Mouse (Mus musculus) forebrain, embryonic 14.5 days (tissue): ENCODE results near the gene Ppme1. TPM values are rescaled to one million over a fixed set of nuclear protein-coding genes. Genes with fewer than 3 reads are reported as not detected.
A peak's percentile ranks its signal among the peaks of the same experiment; 100 is the strongest.

ENCODE experiments used
- ATAC-seq: fragments of 200-750 bp; cut with Nextera tagmentation; 2 replicates; pipeline ENCODE4 v1.8.0; 2017; ENCODE audit warnings: mild to moderate bottlenecking, moderate library complexity
- DNase-seq: peaks from one replicate; pipeline ENCODE4 v3.0.0-alpha.2; 2015; ENCODE audit warnings: low spot score
- H3K27ac ChIP-seq: fragments of 300-500 bp; sonication (generic); 2 replicates; pipeline ENCODE4 v1.5.1; 2014; ENCODE audit warnings: low read depth, mild to moderate bottlenecking, control low read depth, low read length, moderate library complexity
- H3K27me3 ChIP-seq: fragments of 300-500 bp; sonication (generic); replicated peaks from 2 replicates; pipeline ENCODE4 v1.6.1; 2014; ENCODE audit warnings: low read length, control low read depth, mixed read lengths; ENCODE audit not compliant: control insufficient read depth, insufficient read depth
- H3K36me3 ChIP-seq: fragments of 300-500 bp; sonication (generic); 2 replicates; pipeline ENCODE4 v1.6.1; 2014; ENCODE audit warnings: low read length, control low read depth; ENCODE audit not compliant: control insufficient read depth, insufficient read depth
- H3K4me1 ChIP-seq: fragments of 300-500 bp; sonication (generic); 2 replicates; pipeline ENCODE4 v1.6.1; 2014; ENCODE audit warnings: antibody characterized with exemption, low read length, control low read depth; ENCODE audit not compliant: control insufficient read depth, insufficient read depth
- H3K4me2 ChIP-seq: fragments of 300-500 bp; sonication (generic); 2 replicates; pipeline ENCODE4 v1.6.1; 2014; ENCODE audit warnings: mild to moderate bottlenecking, control low read depth, low read length
- H3K4me3 ChIP-seq: fragments of 300-500 bp; sonication (generic); 2 replicates; pipeline ENCODE4 v1.5.1; 2014; ENCODE audit warnings: low read depth, low read length, control low read depth
- H3K9ac ChIP-seq: fragments of 300-500 bp; sonication (generic); 2 replicates; pipeline ENCODE4 v1.6.1; 2014; ENCODE audit warnings: mild to moderate bottlenecking, low read length, control low read depth, moderate library complexity
- H3K9me3 ChIP-seq: fragments of 300-500 bp; sonication (generic); replicated peaks from 2 replicates; pipeline ENCODE4 v1.6.1; 2016; ENCODE audit warnings: low read length, control low read depth, mixed read lengths; ENCODE audit not compliant: control insufficient read depth
- WGBS: fragments of 180-500 bp; shearing (Covaris S2); extraction: QIAGEN DNeasy Blood & Tissue Kit; methylation state at CpG from one replicate; pipeline ENCODE4 v1.1.7; 2014; 5-methylcytosine and 5-hydroxymethylcytosine counted together
- polyA plus RNA-seq: library from polyadenylated mRNA; unstranded; fragments of >200 nt; fragmentation: Nextera tagmentation; extraction: Ambion mirVana; gene quantifications from 2 replicates; pipeline ENCODE4 v1.2.1, GENCODE M21; 2014

Gene Ppme1
- polyA plus RNA-seq, 1 experiment from 2014 or later: 120 TPM

GRCm38 (mm10) chr7:100356324-100356723 lies 15.8 kb downstream of the Ppme1 start:
- no peaks in the 10 kb centered on the region for H3K27me3 ChIP-seq
- WGBS: 83% methylated on average over 5 of the region's 5 CpGs
- H3K4me2 ChIP-seq: no peak overlapping the region
- H3K4me1 ChIP-seq: no peaks in the 10 kb centered on the region
- H3K27ac ChIP-seq: no peak overlapping the region
- no peak overlapping the region for H3K4me3 ChIP-seq
- ATAC-seq: no peak
- DNase-seq: no peak
- H3K9ac ChIP-seq: no peak overlapping the region
- H3K36me3 ChIP-seq: peaks cover 17% of the 10 kb centered on the region; the same call in 1 of the 2 replicates
- H3K9me3 ChIP-seq: no peaks in the 10 kb centered on the region

- no peak overlapping the region for H3K4me2 ChIP-seq
- H3K27ac ChIP-seq: no peak overlapping the region
- no peaks in the 10 kb centered on the region for H3K9me3 ChIP-seq
- H3K27me3 ChIP-seq: no peaks in the 10 kb centered on the region
- peaks cover 28% of the 10 kb centered on the region for H3K36me3 ChIP-seq
- ATAC-seq (no peak), DNase-seq (no peak)
- 88% methylated on average over 4 of the region's 4 CpGs for WGBS
- H3K9ac ChIP-seq: no peak overlapping the region
- H3K4me1 ChIP-seq: no peaks in the 10 kb centered on the region
- no peak overlapping the region for H3K4me3 ChIP-seq
Observed at GRCm38 (mm10) chr7:100354984-100355383, 17.1 kb downstream of the Ppme1 start.

DNA sequence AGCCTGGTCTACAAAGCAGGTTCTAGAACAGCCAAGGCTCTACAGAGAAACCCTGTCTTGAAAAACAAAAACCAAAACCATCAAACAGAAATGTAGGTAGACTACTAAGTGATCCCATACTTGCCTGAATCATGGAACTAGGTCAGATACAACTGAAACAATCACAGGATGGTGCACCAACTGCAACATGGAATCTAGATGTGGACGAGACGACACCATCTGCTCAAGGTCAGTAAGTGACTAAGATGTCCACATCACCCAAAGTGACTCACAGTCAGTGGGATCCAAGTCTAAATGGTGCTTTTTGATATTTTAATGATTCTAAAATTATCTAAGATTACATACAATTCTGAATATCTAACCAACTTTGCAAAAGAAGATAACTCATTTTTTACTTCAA lies 36.2 kb downstream of the Ppme1 start:
- DNase-seq (no peak), ATAC-seq (no peak)
- no peaks in the 10 kb centered on the region for H3K9me3 ChIP-seq
- H3K27ac ChIP-seq: no peak overlapping the region
- no peak overlapping the region for H3K4me3 ChIP-seq
- peaks cover 88% of the 10 kb centered on the region for H3K36me3 ChIP-seq
- H3K4me2 ChIP-seq: no peak overlapping the region
- no peaks in the 10 kb centered on the region for H3K4me1 ChIP-seq
- H3K9ac ChIP-seq: no peak overlapping the region
- H3K27me3 ChIP-seq: no peaks in the 10 kb centered on the region
- 96% methylated on average over 2 of the region's 2 CpGs for WGBS

DNA sequence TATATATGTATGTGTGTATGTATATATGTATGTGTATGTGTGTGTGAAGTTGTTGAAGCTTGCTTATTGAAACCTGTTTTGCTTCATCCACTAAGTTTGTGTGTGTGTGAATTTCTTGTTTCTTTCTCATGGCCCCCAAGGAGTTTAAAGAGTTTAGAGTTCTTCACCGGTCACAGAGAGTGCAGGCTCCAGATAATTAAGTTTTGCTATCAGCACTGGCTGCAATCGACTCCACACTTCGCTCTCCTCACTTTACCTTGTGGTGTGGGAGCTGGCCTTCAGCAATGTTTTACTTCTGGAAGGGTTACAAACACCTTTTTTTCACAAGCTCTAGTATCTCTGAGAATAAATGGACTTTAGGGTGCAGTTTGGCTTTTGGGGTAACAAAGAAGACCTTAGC lies 40.8 kb downstream of the Ppme1 start:
- 92% methylated on average over 3 of the region's 3 CpGs for WGBS
- Histone ChIP-seq H3K4me1 (no peaks in the 10 kb centered on the region), H3K4me3 (no peak overlapping the region), H3K4me2 (no peak overlapping the region), H3K36me3 (peaks cover 87% of the 10 kb centered on the region), H3K9me3 (no peaks in the 10 kb centered on the region), H3K27ac (no peak overlapping the region), H3K27me3 (no peaks in the 10 kb centered on the region), H3K9ac (no peak overlapping the region)
- no peak for ATAC-seq
- DNase-seq: no peak

- no peak overlapping the region for H3K9ac ChIP-seq
- H3K36me3 ChIP-seq: peaks cover 78% of the 10 kb centered on the region
- no peaks in the 10 kb centered on the region for H3K27me3 ChIP-seq
- H3K4me3 ChIP-seq: no peak overlapping the region
- ATAC-seq (no peak), DNase-seq (no peak)
- WGBS: 94% methylated on average over 4 of the region's 4 CpGs
- no peak overlapping the region for H3K4me2 ChIP-seq
- no peaks in the 10 kb centered on the region for H3K9me3 ChIP-seq
- H3K27ac ChIP-seq: no peak overlapping the region
- no peaks in the 10 kb centered on the region for H3K4me1 ChIP-seq
Observed at GRCm38 (mm10) chr7:100328636-100329035, 43.5 kb downstream of the Ppme1 start.

GRCm38 (mm10) chr7:100327514-100327913 lies 44.6 kb downstream of the Ppme1 start:
- no peak overlapping the region for H3K4me2 ChIP-seq
- DNase-seq: no peak
- no peak for ATAC-seq
- 91% methylated on average over 7 of the region's 7 CpGs for WGBS
- no peak overlapping the region for H3K9ac ChIP-seq
- peaks cover 68% of the 10 kb centered on the region for H3K36me3 ChIP-seq
- H3K27me3 ChIP-seq: no peaks in the 10 kb centered on the region
- H3K27ac ChIP-seq: no peak overlapping the region
- no peaks in the 10 kb centered on the region for H3K9me3 ChIP-seq
- H3K4me1 ChIP-seq: no peaks in the 10 kb centered on the region
- no peak overlapping the region for H3K4me3 ChIP-seq

DNA sequence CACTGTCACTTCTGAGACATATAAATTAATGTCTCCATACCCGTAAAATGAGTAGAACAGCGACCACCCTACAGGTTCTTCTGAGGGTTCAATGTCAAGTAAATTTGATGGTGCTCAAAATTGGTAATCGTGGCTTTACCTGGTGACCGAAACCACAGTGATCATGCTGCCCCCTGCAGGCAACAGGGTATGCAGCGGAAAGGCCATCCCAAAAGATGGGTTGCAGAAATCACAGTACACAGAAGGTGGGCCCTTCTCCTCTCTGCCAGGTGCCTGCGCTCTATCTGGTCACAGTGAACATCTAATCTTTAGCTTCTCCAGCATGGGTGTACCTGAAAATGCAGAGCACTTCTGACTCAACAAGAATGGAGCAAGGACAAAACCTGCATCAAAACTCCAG lies 46.6 kb downstream of the Ppme1 start:
- no peak overlapping the region for H3K27ac ChIP-seq
- no peak for ATAC-seq
- no peaks in the 10 kb centered on the region for H3K9me3 ChIP-seq

DNA sequence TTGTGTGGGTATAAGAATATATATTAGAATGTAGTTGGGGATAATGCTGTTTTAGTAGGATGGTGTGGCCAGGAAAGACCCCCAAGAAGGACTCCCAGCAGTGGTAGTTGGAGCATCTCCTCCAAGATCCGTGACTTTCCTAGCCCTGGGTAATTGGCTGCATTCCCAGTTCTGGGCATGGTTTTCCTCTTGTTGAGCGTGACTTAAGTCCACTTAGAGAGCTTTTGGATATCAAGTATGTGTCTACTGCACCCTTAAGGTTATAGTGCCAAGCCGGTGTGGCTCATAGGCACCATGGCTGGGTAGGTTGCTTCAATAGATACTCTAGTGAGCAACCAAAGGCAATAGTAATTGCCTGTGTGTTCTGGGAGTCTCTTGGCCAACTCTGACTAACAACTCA lies 48.4 kb downstream of the Ppme1 start:
- 92% methylated on average over 3 of the region's 3 CpGs for WGBS
- Histone ChIP-seq H3K27me3 (no peaks in the 10 kb centered on the region), H3K4me1 (no peaks in the 10 kb centered on the region), H3K9me3 (no peaks in the 10 kb centered on the region), H3K27ac (no peak overlapping the region), H3K4me3 (no peak overlapping the region), H3K4me2 (no peak overlapping the region), H3K9ac (no peak overlapping the region), H3K36me3 (peaks cover 33% of the 10 kb centered on the region)
- DNase-seq (no peak), ATAC-seq (no peak)

More for the DNA sequence above, 46.6 kb downstream of the Ppme1 start:
- Histone ChIP-seq H3K27me3 (no peaks in the 10 kb centered on the region), H3K4me3 (no peak overlapping the region), H3K4me2 (no peak overlapping the region), H3K9ac (no peak overlapping the region), H3K4me1 (no peaks in the 10 kb centered on the region), H3K36me3 (peaks cover 49% of the 10 kb centered on the region)
- DNase-seq: peak; percentile 65
- 85% methylated on average over 6 of the region's 6 CpGs for WGBS

DNA sequence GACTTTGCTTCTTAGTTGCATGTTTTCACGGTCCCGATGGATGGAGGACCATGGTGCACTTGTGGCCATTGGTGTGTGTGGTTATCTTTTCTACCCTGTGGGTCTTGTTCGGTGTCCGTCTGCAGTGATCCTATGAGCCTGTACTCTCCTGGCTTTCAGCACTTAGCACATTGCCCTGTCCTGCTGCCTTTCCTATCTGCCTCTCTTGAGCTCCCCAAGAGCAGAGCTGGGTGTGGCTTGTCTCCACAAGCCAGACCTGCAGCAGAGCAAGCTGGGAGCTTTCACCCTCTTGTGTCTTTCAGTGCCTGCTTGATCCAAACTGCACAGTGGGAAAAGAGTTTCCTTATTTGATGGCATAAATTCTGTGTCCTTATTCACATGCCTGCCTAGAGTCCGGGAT lies 54.6 kb downstream of the Ppme1 start:
- DNase-seq (no peak), ATAC-seq (no peak)
- H3K4me1 ChIP-seq: no peaks in the 10 kb centered on the region
- no peak overlapping the region for H3K4me2 ChIP-seq
- no peak overlapping the region for H3K9ac ChIP-seq
- no peaks in the 10 kb centered on the region for H3K36me3 ChIP-seq
- whole genome bisulfite sequencing: 95% methylated on average over 5 of the region's 5 CpGs
- no peaks in the 10 kb centered on the region for H3K27me3 ChIP-seq
- H3K27ac ChIP-seq: no peak overlapping the region
- no peak overlapping the region for H3K4me3 ChIP-seq
- H3K9me3 ChIP-seq: no peaks in the 10 kb centered on the region
